Mouse (Mus musculus) liver, embryonic 12.5 days (tissue): ENCODE measurements around the gene Ptrh1. TPM values are rescaled to one million over a fixed set of nuclear protein-coding genes. Genes with fewer than 3 reads are reported as not detected.

Experiments
- ATAC-seq: fragments of 200-750 bp; cut with Nextera tagmentation; 2 replicates; pipeline ENCODE4 v1.8.0; 2017; ENCODE audit warnings: moderate number of reproducible peaks, mild to moderate bottlenecking, moderate library complexity
- H3K27ac ChIP-seq: fragments of 300-500 bp; sonication (generic); 2 replicates; pipeline ENCODE4 v1.5.1; 2016; ENCODE audit warnings: mild to moderate bottlenecking
- H3K27me3 ChIP-seq: fragments of 300-500 bp; sonication (generic); replicated peaks from 2 replicates; pipeline ENCODE4 v1.6.1; 2016; ENCODE audit warnings: mild to moderate bottlenecking, moderate library complexity
- H3K36me3 ChIP-seq: fragments of 300-500 bp; sonication (generic); 2 replicates; pipeline ENCODE4 v1.6.1; 2016; ENCODE audit warnings: mild to moderate bottlenecking, moderate library complexity
- H3K4me1 ChIP-seq: fragments of 300-500 bp; sonication (generic); 2 replicates; pipeline ENCODE4 v1.6.1; 2016
- H3K4me2 ChIP-seq: fragments of 300-500 bp; sonication (generic); 2 replicates; pipeline ENCODE4 v1.6.1; 2016; ENCODE audit warnings: mild to moderate bottlenecking, moderate library complexity
- H3K4me3 ChIP-seq: fragments of 300-500 bp; sonication (generic); 2 replicates; pipeline ENCODE4 v1.5.1; 2016; ENCODE audit warnings: mild to moderate bottlenecking, moderate library complexity
- H3K9ac ChIP-seq: fragments of 300-500 bp; sonication (generic); 2 replicates; pipeline ENCODE4 v1.6.1; 2016; ENCODE audit warnings: mild to moderate bottlenecking, moderate library complexity
- H3K9me3 ChIP-seq: fragments of 300-500 bp; sonication (generic); replicated peaks from 2 replicates; pipeline ENCODE4 v1.6.1; 2016; ENCODE audit warnings: mild to moderate bottlenecking, moderate library complexity
- WGBS: fragments of 180-500 bp; shearing (Covaris S2); methylation state at CpG from one replicate; pipeline ENCODE4 v1.1.7; 2016; ENCODE audit not compliant: insufficient replicate concordance; 5-methylcytosine and 5-hydroxymethylcytosine counted together
- polyA plus RNA-seq: library from polyadenylated mRNA; unstranded; fragments of >200 nt; fragmentation: Nextera tagmentation; extraction: Ambion mirVana; gene quantifications from 2 replicates; pipeline ENCODE4 v1.2.1, GENCODE M21; 2016

Gene Ptrh1
- polyA plus RNA-seq, 1 experiment from 2014 or later = 3.5 TPM

- no peak overlapping the region for H3K4me3 ChIP-seq
- H3K9ac ChIP-seq = no peak overlapping the region
- H3K27me3 ChIP-seq = no peaks in the 10 kb centered on the region; the same call in 1 of the 2 replicates
- no peak overlapping the region for H3K27ac ChIP-seq
- no peak overlapping the region for H3K4me2 ChIP-seq
- peaks cover 24% of the 10 kb centered on the region for H3K4me1 ChIP-seq
- no peaks in the 10 kb centered on the region for H3K9me3 ChIP-seq
- H3K36me3 ChIP-seq = no peaks in the 10 kb centered on the region; the same call in 1 of the 2 replicates
- 78% methylated on average over 6 of the region's 6 CpGs for WGBS
- ATAC-seq = no peak
Measured at GRCm38 (mm10) chr2:32778081-32778480, 2.5 kb downstream of the Ptrh1 start.

- Histone ChIP-seq H3K27me3 (no peaks in the 10 kb centered on the region), H3K9me3 (no peaks in the 10 kb centered on the region), H3K27ac (no peak overlapping the region), H3K9ac (no peak overlapping the region), H3K4me3 (no peak overlapping the region), H3K4me1 (peaks cover 24% of the 10 kb centered on the region), H3K4me2 (no peak overlapping the region), H3K36me3 (no peaks in the 10 kb centered on the region; the same call in 1 of the 2 replicates)
- ATAC-seq = no peak
- 21% methylated on average over 8 of the region's 8 CpGs for WGBS
Measured at GRCm38 (mm10) chr2:32779131-32779530, 3.5 kb downstream of the Ptrh1 start.

GRCm38 (mm10) chr2:32779714-32780113, 4.1 kb downstream of the Ptrh1 start:
- no peak for ATAC-seq

GRCm38 (mm10) chr2:32781710-32782109, 6.1 kb downstream of the Ptrh1 start:
- Histone ChIP-seq H3K27me3 (no peaks in the 10 kb centered on the region), H3K9me3 (no peaks in the 10 kb centered on the region), H3K9ac (no peak overlapping the region), H3K36me3 (no peaks in the 10 kb centered on the region; the same call in 1 of the 2 replicates), H3K27ac (no peak overlapping the region), H3K4me2 (no peak overlapping the region), H3K4me3 (no peak overlapping the region), H3K4me1 (peaks cover 5% of the 10 kb centered on the region; the same call in 1 of the 2 replicates)
- ATAC-seq = no peak
- WGBS = 57% methylated on average over 6 of the region's 6 CpGs

More at GRCm38 (mm10) chr2:32779714-32780113, 4.1 kb downstream of the Ptrh1 start:
- Histone ChIP-seq H3K9ac (no peak overlapping the region), H3K4me2 (no peak overlapping the region), H3K27me3 (no peaks in the 10 kb centered on the region), H3K4me1 (peaks cover 22% of the 10 kb centered on the region), H3K27ac (no peak overlapping the region), H3K36me3 (no peaks in the 10 kb centered on the region; the same call in 1 of the 2 replicates), H3K4me3 (no peak overlapping the region), H3K9me3 (no peaks in the 10 kb centered on the region)
- WGBS = 75% methylated on average over 6 of the region's 6 CpGs

GRCm38 (mm10) chr2:32784048-32784681, 8.6 kb downstream of the Ptrh1 start, which contains the start of gene Cfap157:
Cfap157 (minus strand) TSS chr2:32784428.
- Histone ChIP-seq H3K4me2 (no peak within 1 kb of the TSS), H3K4me1 (peaks cover 5% of the 10 kb centered on the region), H3K9ac (no peak within 1 kb of the TSS), H3K4me3 (no peak within 1 kb of the TSS), H3K27ac (no peak within 1 kb of the TSS), H3K9me3 (no peaks in the 10 kb centered on the region), H3K27me3 (no peaks in the 10 kb centered on the region), H3K36me3 (no peaks in the 10 kb centered on the region)
- no peak for ATAC-seq
- WGBS = 48% methylated on average over 4 of the region's 4 CpGs

GRCm38 (mm10) chr2:32787176-32787575, 11.6 kb downstream of the Ptrh1 start:
- H3K27me3 ChIP-seq = no peaks in the 10 kb centered on the region
- 39% methylated on average over 6 of the region's 6 CpGs for WGBS
- H3K27ac ChIP-seq = no peak overlapping the region
- no peak overlapping the region for H3K4me3 ChIP-seq
- ATAC-seq = no peak
- no peaks in the 10 kb centered on the region for H3K9me3 ChIP-seq
- H3K4me1 ChIP-seq = no peaks in the 10 kb centered on the region; the same call in 1 of the 2 replicates
- H3K9ac ChIP-seq = no peak overlapping the region
- no peak overlapping the region for H3K4me2 ChIP-seq
- no peaks in the 10 kb centered on the region for H3K36me3 ChIP-seq

- Histone ChIP-seq H3K4me1 (no peaks in the 10 kb centered on the region; the same call in 1 of the 2 replicates), H3K4me3 (no peak overlapping the region), H3K9ac (no peak overlapping the region), H3K27ac (no peak overlapping the region), H3K9me3 (no peaks in the 10 kb centered on the region), H3K27me3 (no peaks in the 10 kb centered on the region), H3K4me2 (no peak overlapping the region), H3K36me3 (no peaks in the 10 kb centered on the region)
- ATAC-seq = no peak
- WGBS = 74% methylated on average over 2 of the region's 2 CpGs
Measured at GRCm38 (mm10) chr2:32788581-32788980, 13.0 kb downstream of the Ptrh1 start.

GRCm38 (mm10) chr2:32791297-32791696, 15.7 kb downstream of the Ptrh1 start:
- H3K4me2 ChIP-seq = no peak overlapping the region

GRCm38 (mm10) chr2:32795748-32796418, 20.3 kb downstream of the Ptrh1 start:
- no peaks in the 10 kb centered on the region for H3K9me3 ChIP-seq
- ATAC-seq = no peak
- peaks cover 28% of the 10 kb centered on the region for H3K36me3 ChIP-seq
- no peak overlapping the region for H3K27ac ChIP-seq
- H3K27me3 ChIP-seq = no peaks in the 10 kb centered on the region
- H3K4me1 ChIP-seq = peaks cover 9% of the 10 kb centered on the region; the same call in 1 of the 2 replicates
- WGBS = 78% methylated on average over 13 of the region's 13 CpGs
- H3K4me3 ChIP-seq = no peak overlapping the region
- no peak overlapping the region for H3K9ac ChIP-seq
- H3K4me2 ChIP-seq = no peak overlapping the region

More at GRCm38 (mm10) chr2:32791297-32791696, 15.7 kb downstream of the Ptrh1 start:
- H3K4me3 ChIP-seq = no peak overlapping the region
- no peaks in the 10 kb centered on the region for H3K9me3 ChIP-seq
- no peak overlapping the region for H3K27ac ChIP-seq
- H3K9ac ChIP-seq = no peak overlapping the region
- peaks cover 4% of the 10 kb centered on the region; the same call in 1 of the 2 replicates for H3K36me3 ChIP-seq
- no peak for ATAC-seq
- H3K4me1 ChIP-seq = no peaks in the 10 kb centered on the region; the same call in 1 of the 2 replicates
- WGBS = 79% methylated on average over 6 of the region's 6 CpGs
- H3K27me3 ChIP-seq = no peaks in the 10 kb centered on the region

- Histone ChIP-seq H3K27me3 (no peaks in the 10 kb centered on the region), H3K36me3 (peaks cover 32% of the 10 kb centered on the region), H3K9me3 (no peaks in the 10 kb centered on the region), H3K27ac (no peak overlapping the region), H3K4me1 (peaks cover 9% of the 10 kb centered on the region; the same call in 1 of the 2 replicates), H3K9ac (no peak overlapping the region), H3K4me2 (no peak overlapping the region), H3K4me3 (no peak overlapping the region)
- ATAC-seq = no peak
- 56% methylated on average over 10 of the region's 10 CpGs for WGBS
Measured at GRCm38 (mm10) chr2:32798251-32798962, 22.8 kb downstream of the Ptrh1 start.

- ATAC-seq = no peak
- H3K4me1 ChIP-seq = no peaks in the 10 kb centered on the region
- no peak overlapping the region for H3K27ac ChIP-seq
- no peaks in the 10 kb centered on the region for H3K9me3 ChIP-seq
- peaks cover 3% of the 10 kb centered on the region; the same call in 1 of the 2 replicates for H3K36me3 ChIP-seq
- no peak overlapping the region for H3K9ac ChIP-seq
- no peak overlapping the region for H3K4me3 ChIP-seq
- H3K4me2 ChIP-seq = no peak overlapping the region
- H3K27me3 ChIP-seq = no peaks in the 10 kb centered on the region
- WGBS = 84% methylated on average over 14 of the region's 14 CpGs
Measured at GRCm38 (mm10) chr2:32808816-32809566, 33.4 kb downstream of the Ptrh1 start.
